Mouse (Mus musculus) lung, postnatal 0 days (tissue): ENCODE measurements around the gene Lars2.

ENCODE experiments used
- CTCF ChIP-seq: IDR thresholded peaks from 2 replicates; pipeline ENCODE4 v1.5.1; 2016; ENCODE audit warnings: antibody characterized with exemption, mild to moderate bottlenecking
- EP300 ChIP-seq: IDR thresholded peaks from 2 replicates; pipeline ENCODE4 v1.6.1; 2016; ENCODE audit warnings: antibody characterized with exemption, mild to moderate bottlenecking, control low read depth

- TF ChIP-seq CTCF (peak; percentile 11; the same call in 1 of the 2 replicates), EP300 (no peak)
These were observed 112.0 kb downstream of the Lars2 start, which contains the start of gene Limd1 for GRCm38 (mm10) chr9:123478586-123479195.
